Mouse (Mus musculus) common myeloid progenitor, adult 5-6 weeks (primary cell): ENCODE data around the gene Frmd8. TPM values are rescaled to one million over a fixed set of nuclear protein-coding genes. Genes with fewer than 3 reads are reported as not detected.

Experiments
- ATAC-seq: replicated peaks from 2 replicates; pipeline ENCODE4 v1.8.0; 2016; ENCODE audit warnings: low read depth, mild to moderate bottlenecking, moderate TSS enrichment, inconsistent platforms; ENCODE audit not compliant: poor library complexity, severe bottlenecking
- total RNA-seq: library from RNA; stranded (forward); fragments of 200-1000, 187-1606 nt; gene quantifications from 2 replicates; pipeline ENCODE4 v1.2.3, GENCODE M21; 2017

Frmd8 gene
- total RNA-seq, 1 experiment from 2014 or later, result 21.1 TPM

DNA sequence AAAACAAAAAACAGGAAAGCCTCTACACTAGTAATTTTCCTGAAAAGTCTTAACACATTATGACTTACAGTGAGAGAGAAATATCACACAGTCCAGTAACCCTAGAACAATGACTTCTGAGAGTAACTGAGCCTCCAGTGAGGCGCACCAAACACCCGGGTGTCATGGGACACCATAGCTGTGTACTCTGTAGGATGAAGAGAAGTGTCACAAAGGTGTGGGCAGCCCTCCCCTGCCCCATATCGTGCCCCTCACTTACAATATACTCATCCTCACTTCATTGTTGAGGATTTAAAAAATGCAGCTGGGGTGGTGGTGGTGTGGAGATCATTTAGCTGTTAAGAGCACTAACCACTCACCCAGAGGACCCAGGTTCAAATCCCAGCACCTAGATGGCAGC is 46.9 kb downstream of the Frmd8 start:
- no peak for ATAC-seq

- ATAC-seq, result no peak
Measured at GRCm38 (mm10) chr19:5827456-5828154, 47.5 kb downstream of the Frmd8 start.

DNA sequence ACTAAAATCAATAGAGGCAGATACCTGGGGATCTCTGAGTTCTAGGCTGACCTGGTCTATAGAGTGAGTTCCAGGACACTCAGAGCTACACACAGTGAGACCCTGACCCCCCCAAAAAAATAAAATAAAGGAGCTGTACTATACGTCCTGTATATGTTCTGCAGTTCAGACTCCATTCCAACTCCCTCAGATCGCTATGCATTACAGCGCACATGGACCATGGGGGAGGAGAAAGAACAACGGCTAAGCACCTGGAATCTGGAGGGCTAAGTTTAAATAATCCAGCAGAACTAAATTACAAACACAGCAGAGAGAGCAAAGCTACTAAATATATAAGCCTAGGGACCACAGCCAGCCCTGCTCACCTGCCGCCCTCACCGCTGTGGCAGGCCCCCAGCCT is 48.0 kb downstream of the Frmd8 start:
- no peak for ATAC-seq

DNA sequence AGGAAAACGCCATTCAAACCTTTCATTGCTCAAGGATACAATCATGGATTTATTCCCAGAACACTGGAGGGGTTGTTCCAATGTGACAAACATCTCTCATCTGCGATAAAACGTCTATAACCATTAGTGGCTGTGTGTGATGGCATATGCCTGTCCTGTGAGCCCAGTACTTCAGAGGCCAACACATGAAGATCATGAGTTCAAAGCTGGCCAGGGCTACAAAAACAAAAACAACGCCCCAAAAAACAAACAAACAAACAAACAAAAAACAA is 48.4 kb downstream of the Frmd8 start:
- no peak for ATAC-seq

- no peak for ATAC-seq
Measured at GRCm38 (mm10) chr19:5825901-5826730, 49.0 kb downstream of the Frmd8 start.

- ATAC-seq, result no peak
Measured at GRCm38 (mm10) chr19:5824826-5825617, 50.1 kb downstream of the Frmd8 start.

GRCm38 (mm10) chr19:5824043-5824825 is 50.8 kb downstream of the Frmd8 start:
- no peak for ATAC-seq

DNA sequence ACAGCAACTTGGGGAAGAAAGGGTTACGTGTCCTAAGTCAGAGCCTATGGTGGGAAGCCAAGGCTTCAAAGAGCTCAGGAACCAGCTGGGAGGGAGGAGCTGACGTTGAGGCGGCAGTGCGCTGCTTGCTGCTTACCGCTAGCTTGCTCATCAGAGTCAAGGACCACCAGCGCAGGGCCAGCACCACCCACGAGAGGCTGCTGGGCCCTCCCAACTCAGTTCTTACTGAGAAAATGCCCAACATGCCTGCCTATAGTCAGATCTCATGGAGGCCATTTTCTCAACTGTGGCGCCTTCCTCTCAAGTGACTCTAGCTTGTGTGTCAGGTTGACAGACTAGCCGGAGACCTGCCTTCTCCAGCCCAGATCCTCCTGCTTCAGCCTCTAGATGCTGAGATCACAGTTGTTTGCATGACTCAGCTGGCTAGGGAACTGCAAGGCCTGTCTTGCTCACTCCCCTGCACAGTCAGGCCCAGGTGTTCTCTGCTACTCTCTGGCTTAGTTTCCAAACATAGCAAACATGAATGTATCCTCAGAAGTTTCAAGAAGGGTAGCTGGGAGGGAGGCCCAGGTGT is 51.7 kb downstream of the Frmd8 start:
- peak; percentile 78 for ATAC-seq

- no peak for ATAC-seq
Measured at GRCm38 (mm10) chr19:5822834-5823205, 52.3 kb downstream of the Frmd8 start.

- no peak for ATAC-seq
Measured at GRCm38 (mm10) chr19:5822174-5822833, 52.8 kb downstream of the Frmd8 start.

- no peak for ATAC-seq
Measured at GRCm38 (mm10) chr19:5821847-5822173, 53.3 kb downstream of the Frmd8 start.

DNA sequence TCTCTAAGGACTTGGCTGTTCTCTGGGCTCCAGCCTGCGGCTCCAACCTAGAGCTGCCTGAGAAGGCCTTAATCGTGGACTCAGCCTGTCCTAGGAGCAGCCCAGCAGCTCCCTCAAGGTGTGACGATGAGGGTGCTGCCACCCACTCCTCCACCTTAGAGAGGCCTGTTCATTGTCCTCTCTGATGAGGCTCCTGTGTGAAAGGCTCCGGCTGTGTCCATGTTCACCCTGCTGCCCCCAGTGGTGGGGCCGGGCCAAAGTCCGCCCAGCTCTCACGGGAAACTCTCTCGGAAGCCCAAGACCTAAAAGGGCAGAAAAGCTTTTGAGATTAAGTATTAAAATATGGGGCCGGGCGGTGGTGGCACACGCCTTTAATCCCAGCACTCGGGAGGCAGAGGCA is 55.5 kb downstream of the Frmd8 start:
- ATAC-seq, result peak; percentile 60; the same call in 1 of the 2 replicates

DNA sequence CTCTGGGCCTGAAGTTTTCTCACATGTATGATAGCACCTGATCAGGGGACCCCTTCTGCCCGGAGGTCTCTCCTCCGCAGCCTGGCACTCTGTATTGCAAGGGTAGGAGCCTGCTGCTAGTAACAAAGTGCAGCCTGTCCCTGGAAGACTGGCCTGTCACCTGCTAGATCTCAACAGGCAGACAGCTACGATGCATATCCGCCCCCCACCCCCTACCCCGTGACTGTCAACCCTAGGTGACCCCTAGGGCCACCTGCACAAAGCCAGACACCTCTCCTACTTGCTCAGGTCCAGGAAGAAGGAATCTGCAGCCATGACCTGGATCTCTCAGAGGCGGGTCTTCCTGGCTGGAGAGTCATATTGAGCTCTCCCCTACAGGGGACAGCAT is 56.5 kb downstream of the Frmd8 start:
- ATAC-seq, result no peak

- peak; percentile 92 for ATAC-seq
Measured at GRCm38 (mm10) chr19:5817703-5818589, 57.1 kb downstream of the Frmd8 start.

GRCm38 (mm10) chr19:5815928-5816327 is 59.1 kb downstream of the Frmd8 start:
- no peak for ATAC-seq

DNA sequence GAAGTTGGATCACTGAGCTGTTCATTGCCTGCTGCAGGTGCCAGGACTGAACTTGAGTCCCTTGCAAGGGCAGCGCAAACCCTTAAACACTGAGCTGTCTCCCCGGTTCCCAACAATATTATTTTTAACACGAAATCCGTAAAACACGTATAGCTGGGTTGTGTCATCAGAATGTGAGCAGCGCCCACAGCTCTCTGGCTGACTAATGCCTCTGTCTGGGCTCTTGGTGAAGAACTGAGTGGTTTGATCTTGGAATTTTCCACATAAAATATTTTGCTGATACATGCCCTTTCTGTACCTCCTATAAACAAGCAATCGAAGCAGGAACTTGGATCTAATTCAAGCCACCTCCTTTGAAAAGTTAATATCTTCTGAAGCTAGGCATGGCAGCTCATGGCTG is 60.1 kb downstream of the Frmd8 start:
- ATAC-seq, result no peak

GRCm38 (mm10) chr19:5814048-5814447 is 61.0 kb downstream of the Frmd8 start:
- peak; percentile 66 for ATAC-seq

DNA sequence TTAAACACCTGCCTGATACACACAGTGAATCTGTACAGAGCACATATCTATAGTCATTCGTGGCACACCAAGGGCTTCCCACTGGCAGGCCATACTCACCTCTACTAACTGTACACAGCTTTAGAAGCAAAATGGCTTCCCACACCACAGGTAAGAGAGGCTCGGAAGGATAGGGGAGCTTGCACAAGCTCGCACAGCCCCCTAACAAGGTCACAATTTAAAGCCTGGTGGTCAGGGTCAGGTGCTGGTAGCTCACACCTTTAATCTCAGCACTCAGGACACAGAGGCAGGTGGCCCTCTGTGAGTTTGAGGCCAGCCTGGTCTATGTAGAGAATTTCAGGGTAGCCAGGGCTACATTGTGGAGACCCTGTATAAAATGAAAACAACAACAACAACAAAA is 61.5 kb downstream of the Frmd8 start:
- no peak for ATAC-seq
